Mouse (Mus musculus) mature B cell (primary cell): ENCODE measurements around the gene Btbd35f7.
"Not testable (repeated sequence)": the region's sequence is repeated elsewhere in the genome, so short reads cannot be mapped to it uniquely, and the experiment has no call there.

Experiments
- in situ Hi-C: fragments of 300-500 bp; cut with MboI; formaldehyde crosslinking; loops from 2 replicates; pipeline ENCODE4 v1.14.3; 2019

Gene Btbd35f7

GRCm38 (mm10) chrX:5668767-5669166 is at the start of gene Btbd35f7:
Gene Btbd35f7 (plus strand): TSS chrX:5669067.
- in situ Hi-C loops, result not testable (repeated sequence)
